ENCODE assay signal across 9 mouse cellular contexts in genomic region chr11:7055455-7056017, GRCm38 (mm10). TPM values are rescaled to one million over a fixed set of nuclear protein-coding genes. Genes with fewer than 3 reads are reported as not detected.
DNase-seq lines count a peak whose midpoint lies in the region; ATAC-seq and TF ChIP-seq lines count a peak whose summit lies in the region.
"Had no signal": no experiment of that assay in that cellular context is flagged by ENCODE, and none has a peak within 500 bp of the region (broad histone marks: within the 10 kb centered on the region; RNA-seq: fewer than 3 reads in every experiment).

No protein-coding gene starts in this region.

- H3K4me3 ChIP-seq in kidney, postnatal 0 days (replicated peaks; ENCODE audit: low read depth, low read length): no peak overlapping the region
- H3K4me3 ChIP-seq: myocyte had no signal

- no peak overlapping the region for H3K27ac ChIP-seq in kidney, postnatal 0 days

- 0 out of 2 replicates have a peak, but pooled peaks cover under 1% of the 10 kb centered on the region for H3K27me3 ChIP-seq in kidney, postnatal 0 days (ENCODE audit: insufficient read depth, low read length)

- 29% methylated on average over 14 of the region's 14 CpGs for WGBS in kidney, postnatal 0 days

- no peak for DNase-seq in kidney, postnatal 0 days (ENCODE audit: low spot score)
- no peak for DNase-seq in kidney, postnatal 25 days
- DNase-seq in cerebellum, postnatal 25 days: peak; percentile 98 to 99
- peak; percentile 39 to 41 for DNase-seq in heart, adult 9 months (ENCODE audit: low spot score in 2 of 2)
- peak; percentile 57 for DNase-seq in left cerebral cortex, adult 11 months (ENCODE audit: low spot score)
- DNase-seq in retina, postnatal 7 days (ENCODE audit: low read depth, low spot score): peak; percentile 49
- no peak for DNase-seq in adrenal gland, postnatal 4 days (ENCODE audit: low spot score in 2 of 2)

- no peak for TF ChIP-seq CTCF in kidney, postnatal 0 days (IDR thresholded peaks at IDR 0.05; ENCODE audit: low read depth)

- no peak overlapping the region for H3K9ac ChIP-seq in kidney, postnatal 0 days (ENCODE audit: low read depth, low read length)

- no peaks in the 10 kb centered on the region for H3K36me3 ChIP-seq in kidney, postnatal 0 days (ENCODE audit: insufficient read depth, low read length)

- peak overlapping the region; percentile 13; the same call in 1 of the 2 replicates for H3K4me2 ChIP-seq in kidney, postnatal 0 days (ENCODE audit: low read length)

- H3K4me1 ChIP-seq in kidney, postnatal 0 days (replicated peaks; ENCODE audit: insufficient read depth, low read length): peaks cover 9% of the 10 kb centered on the region; the same call in 1 of the 2 replicates

- no peak for ATAC-seq in kidney, postnatal 0 days (replicated peaks; ENCODE audit: low FRiP score, low read depth)
- ATAC-seq in granulocyte monocyte progenitor cell, adult 5-6 weeks (replicated peaks; ENCODE audit: poor library complexity, severe bottlenecking): no peak

- no peaks in the 10 kb centered on the region for H3K9me3 ChIP-seq in kidney, postnatal 0 days (replicated peaks; ENCODE audit: low read length)

RNA-seq across cellular contexts. Expression of gene Adcy1, which starts 7.8 kb away (rescaled TPM):
- 1.8 and 2.0 TPM in 2 replicates for polyA plus RNA-seq in kidney, postnatal 0 days (2015; fragmentation: Nextera tagmentation; extraction: Ambion mirVana)
- total RNA-seq in adrenal gland, postnatal 4 days (2021): 10 to 100 TPM in 1 of 2 experiments, 1 to 10 TPM in 1; 9.8 to 11.3 TPM
- total RNA-seq in granulocyte monocyte progenitor cell, adult 5-6 weeks (2014; fragmentation: Nextera tagmentation): not detected in 2 replicates
- total RNA-seq in granulocyte monocyte progenitor cell, adult 5-6 weeks (2017): not detected in 2 replicates

Comparison
In these comparisons a context has a peak if more than half of its experiments do, and no peak if none do; other contexts are left out.
1. DNase-seq: peak in cerebellum, postnatal 25 days (2 of 2), heart, adult 9 months (2 of 2), left cerebral cortex, adult 11 months (single experiment) and retina, postnatal 7 days (single experiment); none in kidney, postnatal 0 days (single experiment), kidney, postnatal 25 days (0 of 2) and adrenal gland, postnatal 4 days (0 of 2).
2. RNA of gene Adcy1, which starts 7.8 kb away (total RNA-seq): 9.8 to 11.3 TPM in adrenal gland, postnatal 4 days; not detected in granulocyte monocyte progenitor cell, adult 5-6 weeks; every median in the first group is over 10 times any median in the second.